In the genomic region with DNA sequence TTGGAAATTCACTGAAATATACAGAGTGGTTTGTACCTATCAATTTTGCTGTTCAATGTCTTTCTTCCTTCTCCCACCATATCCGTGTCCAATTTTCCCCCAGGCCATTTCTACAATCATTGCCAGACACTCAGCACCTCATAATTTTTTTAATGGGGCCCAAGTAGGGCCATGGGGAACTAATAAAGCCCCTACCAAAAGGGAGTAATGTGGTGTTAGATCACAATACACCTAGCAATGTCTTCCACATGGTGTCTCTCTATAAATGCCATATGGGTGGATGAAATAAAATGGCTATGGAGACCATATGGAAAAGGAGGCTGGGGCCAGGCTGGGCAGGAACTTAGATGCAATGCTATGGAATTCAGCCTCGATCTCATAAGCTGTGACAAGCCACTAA, we compare ENCODE assay signal across 24 mouse cellular contexts.
"Had no signal": no experiment of that assay in that cellular context is flagged by ENCODE, and none has a peak within 500 bp of the region (broad histone marks: within the 10 kb centered on the region; RNA-seq: fewer than 3 reads in every experiment).

No protein-coding gene starts in this region.

- H3K4me3 ChIP-seq: gastrocnemius, adult 2 months; heart, embryonic 10.5 days; heart, embryonic 13.5 days; heart, embryonic 15.5 days; hindbrain, embryonic 13.5 days; hindbrain, embryonic 15.5 days; kidney, embryonic 15.5 days; liver, embryonic 12.5 days had no signal

- H3K9me3 ChIP-seq: heart, embryonic 10.5 days; heart, embryonic 13.5 days; heart, embryonic 15.5 days; hindbrain, embryonic 13.5 days; hindbrain, embryonic 15.5 days; kidney, embryonic 15.5 days; liver, embryonic 12.5 days had no signal

- ATAC-seq: hindbrain, postnatal 0 days; intestine, embryonic 16.5 days; liver, embryonic 12.5 days had no signal

- DNase-seq: gastrocnemius, adult 2 months; gastrocnemius, postnatal 10 days; heart, adult 18-20 months; heart, postnatal 14 days; heart, postnatal 36 days; kidney, adult 11 months; kidney, adult 2 months; kidney, adult 9 months; kidney, postnatal 14 days; kidney, postnatal 36 days; layer of hippocampus, adult 9-11 months; layer of hippocampus, postnatal 36 days; left cerebral cortex, postnatal 4 days had no signal

- H3K36me3 ChIP-seq: heart, embryonic 10.5 days; heart, embryonic 13.5 days; heart, embryonic 15.5 days; hindbrain, embryonic 13.5 days; hindbrain, embryonic 15.5 days; kidney, embryonic 15.5 days; liver, embryonic 12.5 days had no signal

- H3K4me1 ChIP-seq: hindbrain, embryonic 13.5 days; hindbrain, embryonic 15.5 days; liver, embryonic 12.5 days had no signal

- H3K9ac ChIP-seq: heart, embryonic 13.5 days; heart, embryonic 15.5 days; hindbrain, embryonic 13.5 days; hindbrain, embryonic 15.5 days; kidney, embryonic 15.5 days; liver, embryonic 12.5 days; liver, embryonic 14.5 days had no signal

- H3K27me3 ChIP-seq: heart, embryonic 13.5 days; heart, embryonic 15.5 days; hindbrain, embryonic 13.5 days; hindbrain, embryonic 15.5 days; liver, embryonic 12.5 days had no signal

- H3K27ac ChIP-seq: gastrocnemius, adult 2 months; heart, embryonic 10.5 days; heart, embryonic 13.5 days; heart, embryonic 15.5 days; hindbrain, embryonic 13.5 days; hindbrain, embryonic 15.5 days; hindbrain, postnatal 0 days; kidney, embryonic 15.5 days; kidney, postnatal 0 days; liver, embryonic 12.5 days; liver, embryonic 14.5 days had no signal

- H3K4me2 ChIP-seq: heart, embryonic 13.5 days; heart, embryonic 15.5 days; hindbrain, embryonic 13.5 days; hindbrain, embryonic 15.5 days; kidney, embryonic 15.5 days; liver, embryonic 12.5 days had no signal
